Mouse (Mus musculus) intestine, embryonic 16.5 days (tissue): Measurements from ENCODE around the gene Zc3h4. TPM values are rescaled to one million over a fixed set of nuclear protein-coding genes. Genes with fewer than 3 reads are reported as not detected.

Experiments used
- ATAC-seq: fragments of 200-750 bp; cut with Nextera tagmentation; 2 replicates; pipeline ENCODE4 v1.8.0; 2017; ENCODE audit warnings: moderate TSS enrichment, moderate library complexity
- H3K27ac ChIP-seq: fragments of 300-500 bp; sonication (generic); 2 replicates; pipeline ENCODE4 v1.5.1; 2014; ENCODE audit warnings: mild to moderate bottlenecking, low read length
- H3K27me3 ChIP-seq: fragments of 300-500 bp; sonication (generic); replicated peaks from 2 replicates; pipeline ENCODE4 v1.6.1; 2014; ENCODE audit warnings: low read length, control low read depth, mixed read lengths; ENCODE audit not compliant: control insufficient read depth, insufficient read depth
- H3K36me3 ChIP-seq: fragments of 300-500 bp; sonication (generic); 2 replicates; pipeline ENCODE4 v1.6.1; 2014; ENCODE audit warnings: low read length, control low read depth; ENCODE audit not compliant: control insufficient read depth, insufficient read depth
- H3K4me1 ChIP-seq: fragments of 300-500 bp; sonication (generic); 2 replicates; pipeline ENCODE4 v1.6.1; 2014; ENCODE audit warnings: low read length, control low read depth, mixed read lengths; ENCODE audit not compliant: control insufficient read depth, insufficient read depth
- H3K4me2 ChIP-seq: fragments of 300-500 bp; sonication (generic); 2 replicates; pipeline ENCODE4 v1.6.1; 2014; ENCODE audit warnings: low read depth, low read length, control low read depth
- H3K4me3 ChIP-seq: fragments of 300-500 bp; sonication (generic); 2 replicates; pipeline ENCODE4 v1.5.1; 2014; ENCODE audit warnings: mild to moderate bottlenecking, low read length
- H3K9ac ChIP-seq: fragments of 300-500 bp; sonication (generic); 2 replicates; pipeline ENCODE4 v1.6.1; 2014; ENCODE audit warnings: low read depth, low read length
- H3K9me3 ChIP-seq: fragments of 300-500 bp; sonication (generic); 2 replicates; pipeline ENCODE4 v1.6.1; 2016; ENCODE audit warnings: low read length, control low read depth; ENCODE audit not compliant: control insufficient read depth
- whole genome bisulfite sequencing: fragments of 180-500 bp; shearing (Covaris S2); extraction: QIAGEN DNeasy Blood & Tissue Kit; methylation state at CpG from one replicate; pipeline ENCODE4 v1.1.7; 2014; 5-methylcytosine and 5-hydroxymethylcytosine counted together
- polyA plus RNA-seq: library from polyadenylated mRNA; unstranded; fragments of >200 nt; fragmentation: Nextera tagmentation; extraction: Ambion mirVana; gene quantifications from 2 replicates; pipeline ENCODE4 v1.2.1, GENCODE M21; 2015

The Zc3h4 gene
- 9.6 and 11.1 TPM in 2 replicates for polyA plus RNA-seq

DNA sequence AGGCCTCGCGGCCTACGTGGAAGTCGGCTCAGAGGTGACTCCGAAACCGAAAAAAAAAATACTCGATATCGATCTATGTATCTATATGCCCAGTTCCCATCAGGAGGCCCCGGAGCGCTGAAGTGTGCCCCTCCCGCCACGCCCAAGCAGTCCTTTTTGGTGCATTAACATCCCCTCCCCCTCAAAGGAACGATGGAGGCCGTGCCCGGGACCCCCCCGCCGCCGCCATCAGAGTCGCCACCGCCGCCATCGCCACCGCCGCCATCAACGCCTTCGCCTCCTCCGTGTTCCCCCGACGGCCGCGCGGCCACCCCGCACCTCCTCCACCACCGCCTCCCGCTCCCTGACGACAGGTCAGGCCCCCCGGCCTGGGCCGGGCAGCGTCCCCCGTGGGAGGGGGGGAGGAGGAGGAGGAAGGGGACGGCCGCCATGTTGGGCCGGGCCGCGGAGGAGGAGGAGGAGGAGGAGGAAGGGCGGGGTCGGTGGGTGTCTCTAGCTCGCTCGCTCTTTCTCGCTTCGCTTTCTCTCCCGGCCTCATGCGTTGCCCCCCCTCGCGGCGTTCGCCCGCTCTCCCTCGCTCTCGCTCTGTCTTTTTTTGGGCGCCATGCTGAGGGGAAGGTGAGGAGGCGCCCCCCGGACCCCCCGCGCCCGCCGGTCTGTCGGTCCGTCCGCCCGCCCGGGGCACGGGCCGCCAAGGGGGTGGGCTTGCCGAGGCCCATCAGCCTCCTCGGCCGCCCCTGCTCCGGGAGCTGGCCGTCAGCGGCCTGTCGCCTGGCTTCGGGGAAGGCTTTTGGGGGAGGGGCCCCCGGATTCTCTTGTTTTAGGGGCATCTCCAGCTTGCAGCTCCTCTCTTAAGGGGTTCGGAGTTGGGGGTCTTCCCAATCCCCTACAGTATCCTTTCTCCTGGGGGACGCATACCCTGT is at the start of gene Zc3h4:
Zc3h4 (plus strand) TSS at position 222 of the 923 bp plus-strand sequence.
- WGBS = under 1% methylated on average over 77 of the region's 85 CpGs
- Histone ChIP-seq H3K4me3 (peak within 1 kb of the TSS; percentile 94), H3K4me2 (peak within 1 kb of the TSS; percentile 87), H3K9me3 (no peaks in the 10 kb centered on the region), H3K36me3 (no peaks in the 10 kb centered on the region), H3K27ac (peak within 1 kb of the TSS; percentile 100), H3K27me3 (no peaks in the 10 kb centered on the region), H3K4me1 (peaks cover 30% of the 10 kb centered on the region), H3K9ac (peak within 1 kb of the TSS; percentile 100)
- peak; percentile 50 for ATAC-seq

DNA sequence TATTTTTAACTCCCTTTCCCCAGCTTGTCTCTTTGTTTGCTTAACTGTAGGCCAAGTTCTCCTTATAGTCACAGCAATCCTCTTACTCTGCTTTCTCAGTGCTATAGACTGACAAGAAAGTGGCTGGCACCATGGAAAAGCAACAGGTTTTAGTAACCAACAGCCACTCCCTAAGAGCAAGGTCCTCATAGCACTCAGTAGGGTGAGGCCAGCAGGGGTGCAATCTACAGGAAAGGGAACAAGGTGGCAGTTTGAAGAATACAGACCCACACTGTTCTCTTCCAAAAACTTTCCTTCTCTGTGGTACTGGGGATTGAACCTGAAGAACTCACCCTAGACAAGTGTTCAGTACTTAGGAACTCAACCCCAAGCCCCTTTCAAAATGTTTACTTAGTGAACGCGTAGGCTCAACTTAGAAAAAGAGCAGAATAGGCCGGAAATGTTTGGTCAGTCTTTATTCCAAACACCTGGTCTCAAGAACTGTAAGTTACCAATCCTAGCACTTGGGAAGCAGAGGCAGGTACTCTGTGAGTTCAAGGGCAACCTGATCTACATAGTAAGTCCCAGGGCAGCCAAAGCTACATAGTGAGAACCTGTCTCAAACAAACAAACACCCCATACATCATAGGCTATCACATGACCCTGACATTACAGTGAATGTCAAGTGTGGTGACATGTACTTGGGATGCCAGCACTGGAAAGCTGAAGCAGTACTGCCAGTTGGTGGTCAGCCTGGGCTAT is 44.7 kb upstream of the Zc3h4 start:
- no peak overlapping the region for H3K4me3 ChIP-seq
- 73% methylated on average over 3 of the region's 3 CpGs for WGBS
- H3K4me2 ChIP-seq = no peak overlapping the region
- no peak overlapping the region for H3K9ac ChIP-seq
- H3K27me3 ChIP-seq = no peaks in the 10 kb centered on the region
- H3K9me3 ChIP-seq = no peaks in the 10 kb centered on the region
- H3K27ac ChIP-seq = peak overlapping the region; percentile 90
- peak; percentile 96 for ATAC-seq
- H3K36me3 ChIP-seq = peaks cover 22% of the 10 kb centered on the region
- H3K4me1 ChIP-seq = no peaks in the 10 kb centered on the region

DNA sequence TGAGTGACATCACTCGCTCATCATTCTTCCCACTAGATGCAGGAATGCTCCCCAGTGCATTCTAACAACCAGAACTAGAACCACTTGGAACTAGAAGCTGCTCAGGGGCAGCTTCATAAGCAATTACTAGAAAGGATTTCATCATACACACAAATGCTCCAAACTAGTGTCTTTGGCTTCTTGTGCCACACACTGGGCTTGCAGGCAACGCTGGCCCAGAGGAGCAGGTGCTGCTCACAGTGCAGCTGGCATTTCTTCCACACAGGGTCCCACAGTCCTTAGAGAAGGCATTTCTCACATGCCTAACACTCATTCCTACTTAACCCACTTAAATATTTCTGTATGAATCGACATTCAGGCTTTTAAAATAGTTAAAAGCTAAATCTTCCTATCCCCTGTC is 43.1 kb upstream of the Zc3h4 start:
- H3K36me3 ChIP-seq = peaks cover 22% of the 10 kb centered on the region
- 91% methylated on average over 3 of the region's 3 CpGs for WGBS
- no peaks in the 10 kb centered on the region for H3K27me3 ChIP-seq
- no peaks in the 10 kb centered on the region for H3K4me1 ChIP-seq
- H3K4me3 ChIP-seq = no peak overlapping the region
- H3K9me3 ChIP-seq = no peaks in the 10 kb centered on the region
- ATAC-seq = no peak
- no peak overlapping the region for H3K4me2 ChIP-seq
- no peak overlapping the region for H3K27ac ChIP-seq
- H3K9ac ChIP-seq = no peak overlapping the region

DNA sequence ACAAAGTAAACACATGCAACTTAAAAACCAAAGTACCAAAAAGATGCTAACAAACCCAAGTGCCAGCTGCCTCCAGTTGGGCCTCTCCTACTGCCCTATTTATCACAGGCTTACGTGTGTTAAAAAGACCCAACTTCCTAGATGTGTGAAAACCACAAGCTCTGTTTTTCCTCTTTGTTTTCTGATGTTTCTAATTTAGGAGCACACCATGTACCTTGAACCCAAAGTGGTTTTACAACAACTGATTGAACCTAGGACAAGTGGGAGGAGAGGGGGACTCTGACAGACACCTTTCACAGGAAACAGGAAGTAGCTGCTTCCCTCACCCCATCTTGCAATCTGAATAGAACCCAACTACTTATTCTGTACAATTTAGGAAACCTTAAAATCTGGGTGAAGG is 36.4 kb upstream of the Zc3h4 start:
- Histone ChIP-seq H3K4me1 (peaks cover 21% of the 10 kb centered on the region), H3K4me2 (no peak overlapping the region), H3K27me3 (no peaks in the 10 kb centered on the region), H3K9ac (no peak overlapping the region), H3K36me3 (peaks cover 6% of the 10 kb centered on the region), H3K4me3 (no peak overlapping the region), H3K27ac (peak overlapping the region; percentile 88), H3K9me3 (no peaks in the 10 kb centered on the region)
- WGBS = 44% methylated on average over 1 of the region's 1 CpGs
- ATAC-seq = peak; percentile 77

DNA sequence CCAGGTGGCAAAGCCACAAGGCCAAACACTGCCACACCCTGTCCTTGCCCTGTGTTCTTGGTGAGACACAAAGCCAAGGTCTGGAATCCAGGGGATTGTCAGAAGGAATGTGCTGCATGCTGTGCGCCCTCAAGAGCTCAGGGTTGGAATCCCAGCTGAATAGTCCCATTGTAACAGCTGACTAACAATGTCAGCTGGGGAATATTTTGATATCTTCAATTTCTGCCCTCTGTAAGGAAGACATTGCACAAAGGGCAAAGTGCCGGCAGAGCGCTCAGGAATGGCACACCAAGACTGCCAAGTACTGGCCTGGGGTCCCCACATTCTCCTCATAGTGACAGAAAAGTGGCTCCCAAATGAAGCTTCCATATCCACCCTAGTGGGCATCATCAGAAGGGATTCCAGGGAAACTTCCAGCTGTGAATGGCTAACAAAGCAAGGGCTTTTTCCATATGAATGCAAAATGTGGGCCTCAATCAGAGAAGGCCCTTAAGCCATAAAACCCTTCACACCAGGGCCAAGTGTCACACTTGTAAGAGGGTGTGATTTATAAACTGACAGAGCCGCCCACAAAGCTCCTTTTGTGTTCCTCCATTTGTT is 35.7 kb upstream of the Zc3h4 start:
- no peaks in the 10 kb centered on the region for H3K27me3 ChIP-seq
- no peaks in the 10 kb centered on the region for H3K9me3 ChIP-seq
- H3K27ac ChIP-seq = peak overlapping the region; percentile 88
- ATAC-seq = peak; percentile 83
- no peak overlapping the region for H3K4me3 ChIP-seq
- H3K4me2 ChIP-seq = no peak overlapping the region
- peaks cover 6% of the 10 kb centered on the region for H3K36me3 ChIP-seq
- no peak overlapping the region for H3K9ac ChIP-seq
- 36% methylated on average over 4 of the region's 4 CpGs for WGBS
- H3K4me1 ChIP-seq = peaks cover 21% of the 10 kb centered on the region

DNA sequence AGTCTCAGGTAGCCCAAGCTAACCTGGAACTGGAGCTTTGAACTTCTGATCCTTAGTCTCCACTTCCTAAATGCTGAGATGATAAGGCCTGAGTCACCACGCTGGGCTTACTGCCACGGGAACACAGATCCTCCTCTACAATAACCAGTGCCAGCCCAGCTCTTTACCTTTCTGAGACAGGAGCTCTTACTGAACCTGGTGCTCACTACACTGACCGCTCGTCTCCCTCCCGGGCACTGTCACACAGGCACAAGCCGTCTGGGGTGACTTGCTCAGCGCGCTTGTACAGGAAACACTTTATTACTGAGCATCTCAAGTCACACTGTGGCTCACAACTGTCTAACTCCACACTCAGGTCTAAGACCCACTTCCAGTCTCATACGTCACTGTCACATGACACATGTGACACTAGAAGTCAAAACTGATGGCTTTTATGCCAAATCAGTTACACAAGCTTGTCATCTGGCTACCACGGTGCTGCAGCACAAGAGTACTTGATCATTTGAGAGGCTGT is 34.5 kb upstream of the Zc3h4 start:
- H3K36me3 ChIP-seq = peaks cover 8% of the 10 kb centered on the region
- peak; percentile 19; the same call in 1 of the 2 replicates for ATAC-seq
- no peak overlapping the region for H3K4me2 ChIP-seq
- no peak overlapping the region for H3K9ac ChIP-seq
- peak overlapping the region; percentile 88 for H3K27ac ChIP-seq
- H3K4me1 ChIP-seq = peaks cover 21% of the 10 kb centered on the region
- H3K27me3 ChIP-seq = no peaks in the 10 kb centered on the region
- H3K9me3 ChIP-seq = no peaks in the 10 kb centered on the region
- no peak overlapping the region for H3K4me3 ChIP-seq
- WGBS = 66% methylated on average over 10 of the region's 10 CpGs

DNA sequence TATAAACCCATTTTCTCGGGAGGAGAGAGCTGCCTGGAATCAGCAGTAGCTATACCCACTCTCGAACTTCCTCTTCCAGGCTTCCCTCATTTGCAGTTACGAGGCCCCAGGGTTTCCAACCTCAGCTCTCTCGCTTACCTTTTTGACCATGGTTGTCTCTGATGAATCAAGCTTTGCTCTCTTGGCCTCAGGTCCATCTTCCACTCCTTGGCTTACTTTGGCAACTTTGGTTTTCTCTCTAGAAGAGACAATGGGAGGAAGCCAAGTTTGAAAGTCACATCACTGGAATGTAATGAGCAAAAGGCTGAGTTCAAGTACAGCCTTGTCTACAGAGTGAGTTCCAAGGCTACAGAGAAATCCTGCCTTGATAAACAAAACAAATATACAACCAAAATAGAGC is 34.0 kb upstream of the Zc3h4 start:
- Histone ChIP-seq H3K4me1 (peaks cover 21% of the 10 kb centered on the region), H3K4me2 (no peak overlapping the region), H3K4me3 (no peak overlapping the region), H3K27me3 (no peaks in the 10 kb centered on the region), H3K27ac (peak overlapping the region; percentile 88), H3K36me3 (peaks cover 9% of the 10 kb centered on the region), H3K9me3 (no peaks in the 10 kb centered on the region), H3K9ac (no peak overlapping the region)
- WGBS = 72% methylated on average over 4 of the region's 4 CpGs
- no peak for ATAC-seq

DNA sequence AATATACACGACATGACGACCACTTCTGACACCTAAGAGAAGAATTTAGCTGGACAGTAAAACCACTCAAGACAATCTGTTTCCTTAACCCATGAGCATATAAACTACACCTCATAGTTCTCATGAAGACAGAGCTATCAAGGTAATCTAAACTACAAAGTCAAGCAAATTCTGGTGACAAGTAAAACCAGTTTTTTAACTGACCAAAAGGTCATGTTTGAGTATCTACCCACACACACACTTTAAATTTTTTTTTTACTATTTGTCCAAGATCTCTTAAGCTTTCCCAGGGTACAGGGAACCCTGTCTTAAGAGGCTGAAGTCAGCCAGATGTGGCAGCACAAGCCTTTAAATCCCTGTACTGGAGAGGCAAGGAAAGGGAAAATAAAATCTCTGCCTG is 31.9 kb upstream of the Zc3h4 start:
- peaks cover 13% of the 10 kb centered on the region for H3K36me3 ChIP-seq
- H3K4me3 ChIP-seq = no peak overlapping the region
- no peaks in the 10 kb centered on the region for H3K9me3 ChIP-seq
- ATAC-seq = no peak
- H3K9ac ChIP-seq = no peak overlapping the region
- no peak overlapping the region for H3K4me2 ChIP-seq
- 55% methylated on average over 2 of the region's 2 CpGs for WGBS
- H3K27me3 ChIP-seq = no peaks in the 10 kb centered on the region
- H3K4me1 ChIP-seq = peaks cover 19% of the 10 kb centered on the region
- peak overlapping the region; percentile 23 for H3K27ac ChIP-seq

DNA sequence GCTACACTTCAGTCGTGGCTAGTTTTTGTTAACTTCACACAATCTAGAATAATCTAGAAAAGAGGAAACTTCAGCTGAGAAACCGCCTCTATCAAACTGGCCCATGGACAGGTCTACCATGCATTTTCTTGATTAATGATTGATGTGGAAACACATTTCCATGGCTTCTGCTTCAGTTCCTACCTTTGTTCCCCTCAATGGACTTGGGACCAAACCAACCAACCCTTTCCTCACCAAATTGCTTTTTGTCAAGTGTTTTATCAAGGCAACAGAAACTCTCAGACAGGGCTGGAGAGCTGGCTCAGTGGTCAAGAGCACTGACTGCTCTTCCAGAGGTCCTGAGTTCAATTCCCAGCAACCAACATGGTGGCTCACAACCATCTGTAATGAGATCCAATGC is 30.1 kb upstream of the Zc3h4 start:
- no peak overlapping the region for H3K4me3 ChIP-seq
- no peak for ATAC-seq
- no peaks in the 10 kb centered on the region for H3K9me3 ChIP-seq
- 82% methylated on average over 2 of the region's 2 CpGs for WGBS
- peaks cover 11% of the 10 kb centered on the region for H3K4me1 ChIP-seq
- no peak overlapping the region for H3K27ac ChIP-seq
- no peaks in the 10 kb centered on the region for H3K27me3 ChIP-seq
- peaks cover 23% of the 10 kb centered on the region for H3K36me3 ChIP-seq
- no peak overlapping the region for H3K4me2 ChIP-seq
- no peak overlapping the region for H3K9ac ChIP-seq
